Mouse (Mus musculus): ENCODE data around the gene Cyb5d2.
"Not testable (repeated sequence)": the region's sequence is repeated elsewhere in the genome, so short reads cannot be mapped to it uniquely, and the experiment has no call there.

Cyb5d2 gene

DNA sequence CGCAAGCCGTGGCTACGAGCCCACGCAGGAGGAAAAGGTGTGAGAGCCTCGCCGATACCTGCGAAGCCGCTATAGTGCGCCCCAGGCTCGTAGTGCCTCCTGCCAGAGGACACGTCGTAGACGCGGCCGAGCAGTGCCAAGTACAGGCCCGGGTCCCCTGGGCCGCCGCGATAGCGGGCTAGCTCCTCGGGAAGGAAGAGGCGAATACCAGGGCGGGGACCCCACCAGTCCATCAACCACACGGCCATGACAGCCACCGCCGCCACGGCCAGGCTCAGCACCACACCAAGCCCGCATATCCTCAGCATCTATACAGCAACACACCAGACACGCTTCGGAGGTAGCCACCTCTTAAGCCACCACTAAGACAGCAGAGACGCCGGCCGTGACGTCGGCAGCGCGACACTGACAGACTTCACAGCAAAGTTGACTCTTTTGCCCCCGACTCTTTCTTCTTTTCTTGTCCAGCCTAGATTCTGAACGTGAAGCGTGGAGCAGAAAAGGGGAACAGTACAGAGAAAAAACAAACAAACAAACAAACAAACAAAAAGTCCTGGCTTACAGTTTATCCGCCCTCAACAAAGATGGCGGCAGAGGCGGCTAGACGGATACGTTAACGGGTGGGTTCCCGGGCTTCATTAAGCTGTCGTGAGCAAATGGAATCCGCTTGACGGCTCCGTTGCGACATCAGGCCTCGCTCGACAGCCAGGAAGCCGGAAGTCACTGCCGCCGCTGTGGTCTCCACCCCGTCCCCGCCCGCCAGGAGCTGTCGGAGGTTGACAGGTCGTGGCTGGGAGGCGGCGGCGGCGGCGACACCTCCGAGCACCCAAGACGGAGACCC, at the start of gene Cyb5d2, which contains the start of gene Zzef1:
TSS of gene Cyb5d2 (minus strand) at position 688 of the 841 bp plus-strand sequence.
TSS of gene Zzef1 (plus strand) at position 772 of the 841 bp plus-strand sequence.
- DNase-seq, result peak; percentile 98

DNA sequence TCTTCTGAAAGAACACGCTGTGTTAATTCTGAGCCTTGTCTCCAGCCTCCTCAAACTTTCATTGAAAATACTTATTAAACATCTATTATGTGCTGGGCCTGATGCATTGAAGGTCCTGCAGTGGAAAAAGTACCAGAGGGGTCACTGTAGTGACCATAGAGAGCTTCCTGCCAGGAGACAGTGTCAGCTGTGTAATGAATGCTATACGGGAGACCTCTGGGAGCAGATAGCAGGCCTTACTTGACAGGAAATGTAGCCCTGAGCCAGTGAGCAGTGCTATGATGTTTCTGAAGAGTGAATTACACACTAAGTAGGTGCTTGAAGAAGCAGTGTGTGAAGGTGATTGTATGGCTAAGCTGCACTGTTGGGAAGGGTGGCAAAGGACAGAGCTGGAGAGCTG, 49.6 kb upstream of the Cyb5d2 start:
- no peak for DNase-seq

DNA sequence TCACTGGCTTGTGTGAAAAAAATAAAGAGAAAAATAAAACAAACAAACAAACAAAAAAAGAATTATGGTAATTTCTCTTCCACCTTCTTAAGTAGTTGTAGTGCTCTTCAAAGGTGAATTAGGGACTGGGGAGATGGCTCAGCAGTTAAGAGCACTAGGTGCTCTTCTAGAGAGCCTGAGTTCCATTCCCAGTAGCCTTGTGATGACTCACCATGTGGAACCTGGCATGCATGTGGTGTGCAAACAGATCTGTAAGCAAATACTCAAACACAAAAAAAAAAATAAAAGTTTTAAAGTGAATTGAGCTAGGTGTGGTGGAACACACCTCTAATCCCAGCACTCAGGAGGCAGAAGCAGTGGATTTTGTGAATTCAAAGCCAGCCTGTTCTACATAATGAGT, 47.6 kb upstream of the Cyb5d2 start:
- no peak for DNase-seq

DNA sequence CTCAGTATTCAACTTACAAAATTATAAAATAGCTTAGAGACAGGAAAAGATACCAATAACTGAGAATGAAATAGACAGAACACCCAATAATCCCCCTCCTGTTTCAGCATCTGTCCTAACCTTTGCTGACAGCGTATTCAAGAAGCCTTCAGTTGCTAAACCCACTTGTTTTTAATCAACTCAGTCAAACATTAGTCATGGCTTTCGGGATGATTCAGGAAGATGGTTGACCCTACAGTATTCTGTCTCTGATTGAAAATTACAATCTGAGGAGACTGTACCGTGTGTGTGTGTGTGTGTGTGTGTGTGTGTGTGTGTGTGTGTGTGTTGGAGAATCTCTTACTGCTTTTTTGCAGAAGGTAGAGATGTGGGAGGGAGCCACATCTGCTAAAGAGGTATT, 46.8 kb upstream of the Cyb5d2 start:
- DNase-seq, result no peak

- no peak for DNase-seq
Observed at GRCm38 (mm10) chr11:72829869-72830268, 33.9 kb upstream of the Cyb5d2 start.

- no peak for DNase-seq
Observed at GRCm38 (mm10) chr11:72821041-72821440, 25.1 kb upstream of the Cyb5d2 start.

GRCm38 (mm10) chr11:72818067-72818466, 22.1 kb upstream of the Cyb5d2 start:
- DNase-seq, result no peak

- no peak for DNase-seq
Observed at GRCm38 (mm10) chr11:72816859-72817258, 20.9 kb upstream of the Cyb5d2 start.

- no peak for DNase-seq
Observed at GRCm38 (mm10) chr11:72814188-72814587, 18.2 kb upstream of the Cyb5d2 start.

DNA sequence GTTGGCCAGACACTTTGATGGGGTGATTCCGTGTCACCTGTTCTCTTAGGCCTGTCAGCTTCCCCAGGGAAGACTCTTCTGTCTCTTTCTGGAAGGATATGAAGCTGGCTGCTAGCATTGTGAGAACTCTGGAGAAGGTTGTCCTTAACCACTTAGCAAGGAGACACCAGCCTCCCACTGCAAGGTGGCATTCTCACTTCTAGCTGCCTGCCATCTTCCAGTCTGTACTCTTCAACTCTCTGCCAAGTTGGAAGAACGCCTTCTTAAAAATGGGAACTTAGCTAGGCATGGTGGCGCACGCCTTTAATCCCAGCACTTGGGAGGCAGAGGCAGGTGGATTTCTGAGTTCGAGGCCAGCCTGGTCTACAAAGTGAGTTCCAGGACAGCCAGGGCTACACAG, 17.7 kb upstream of the Cyb5d2 start:
- DNase-seq, result no peak

DNA sequence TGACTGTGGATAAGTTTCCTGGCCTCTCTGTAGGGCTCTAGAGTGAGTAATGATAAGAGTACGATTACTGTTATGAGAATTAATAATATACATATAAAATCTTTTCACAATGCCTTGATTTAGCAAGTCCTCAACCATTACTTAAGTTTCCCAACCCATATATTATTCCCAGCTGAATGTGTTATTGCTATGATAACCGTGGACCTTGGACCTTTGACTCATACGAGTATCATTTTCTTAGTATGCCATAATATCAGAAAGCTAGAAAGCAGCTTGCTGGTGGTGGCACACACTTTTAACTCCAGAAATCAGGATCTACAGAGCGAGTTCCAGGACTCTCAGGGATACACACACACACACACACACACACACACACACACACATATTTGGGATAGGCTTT, 12.1 kb upstream of the Cyb5d2 start:
- DNase-seq, result no peak

DNA sequence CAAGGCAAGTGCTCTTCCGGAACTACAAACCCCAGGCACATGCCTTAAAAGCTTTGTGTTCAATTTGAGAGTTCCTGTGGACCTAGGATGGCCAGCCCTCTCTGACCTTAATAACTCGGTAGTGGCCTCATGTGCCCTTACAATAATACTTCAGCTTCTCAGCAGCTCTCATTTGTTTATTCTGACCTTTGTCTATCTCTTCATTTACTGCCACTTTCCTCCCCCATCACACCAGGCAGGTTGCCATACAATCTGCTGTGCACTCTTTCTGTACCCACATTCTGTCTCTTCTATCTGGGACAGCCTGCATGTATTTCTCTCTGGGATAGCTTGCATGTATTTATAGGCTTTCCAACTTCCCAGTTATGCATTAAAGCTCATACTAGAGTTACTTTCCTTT, 10.6 kb upstream of the Cyb5d2 start:
- DNase-seq, result no peak

DNA sequence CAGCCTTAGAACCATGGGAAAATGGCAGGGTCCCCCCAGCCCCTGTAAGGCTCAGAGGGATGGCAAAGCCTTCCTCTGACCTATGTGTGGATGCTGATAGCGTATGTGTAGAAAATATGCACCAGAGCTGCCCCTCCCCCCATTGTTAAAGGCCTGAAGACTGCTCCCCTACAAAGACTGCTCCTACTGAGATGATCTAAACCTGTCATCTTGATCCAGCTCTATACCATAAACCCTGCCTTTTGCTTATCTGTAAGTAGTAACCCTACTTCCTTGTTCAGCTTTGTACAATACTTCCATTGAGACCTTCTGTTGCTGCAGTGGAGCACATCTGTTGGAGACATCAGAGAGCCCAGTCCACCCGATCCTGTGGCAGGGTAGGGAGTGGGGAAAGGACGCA, 9.3 kb upstream of the Cyb5d2 start:
- no peak for DNase-seq

DNA sequence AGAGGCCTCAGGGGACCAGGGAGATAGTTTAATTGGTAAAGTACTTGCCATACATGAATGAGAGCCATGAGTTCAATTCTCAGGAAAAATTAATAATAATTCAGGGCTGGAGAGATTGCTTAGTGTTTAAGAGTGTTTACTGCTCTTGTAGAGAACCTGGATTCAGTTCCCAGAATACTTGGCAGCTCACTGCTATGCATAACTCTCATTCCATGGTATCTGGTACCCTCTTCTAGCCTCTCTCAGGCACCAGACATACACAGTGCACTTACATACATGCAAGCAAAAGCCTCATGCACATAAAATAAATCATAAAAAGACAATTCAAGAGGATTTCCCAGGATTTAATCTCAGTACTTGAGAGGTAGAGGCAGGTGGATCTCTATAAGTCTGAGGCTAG, 8.6 kb upstream of the Cyb5d2 start:
- DNase-seq, result no peak

- DNase-seq, result no peak
Observed at GRCm38 (mm10) chr11:72803038-72803437, 7.1 kb upstream of the Cyb5d2 start.

- no peak for DNase-seq
Observed at GRCm38 (mm10) chr11:72801182-72801581, 5.2 kb upstream of the Cyb5d2 start.

- DNase-seq, result no peak
Observed at GRCm38 (mm10) chr11:72798112-72798511, 2.2 kb upstream of the Cyb5d2 start.

DNA sequence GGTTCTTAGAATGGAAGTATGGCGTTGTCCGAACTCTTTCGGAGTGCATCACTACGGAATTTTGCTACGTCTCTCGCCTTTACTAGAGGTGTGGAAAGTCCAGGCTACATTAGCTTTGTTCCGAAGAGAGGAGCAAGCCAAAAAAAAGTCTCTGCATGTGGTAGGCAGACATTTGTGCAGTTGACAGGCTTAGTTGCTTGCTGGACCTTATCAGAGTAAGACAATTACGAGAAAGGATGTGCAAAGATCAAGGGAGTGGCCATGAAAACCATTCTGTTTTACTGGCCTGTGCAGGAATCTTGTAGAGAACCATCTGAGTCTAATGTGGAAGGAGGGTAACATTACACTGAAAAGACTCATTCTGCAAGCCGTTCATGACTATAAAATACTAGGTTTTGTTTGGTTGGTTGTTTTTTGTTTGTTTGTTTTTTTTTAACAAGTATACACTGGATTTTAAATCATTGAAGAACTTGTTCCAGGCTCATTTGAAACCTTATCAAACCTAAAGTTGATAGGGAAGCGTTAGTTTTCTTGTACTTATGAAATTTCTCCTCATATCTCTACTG, 914 bp upstream of the Cyb5d2 start:
- DNase-seq, result no peak

DNA sequence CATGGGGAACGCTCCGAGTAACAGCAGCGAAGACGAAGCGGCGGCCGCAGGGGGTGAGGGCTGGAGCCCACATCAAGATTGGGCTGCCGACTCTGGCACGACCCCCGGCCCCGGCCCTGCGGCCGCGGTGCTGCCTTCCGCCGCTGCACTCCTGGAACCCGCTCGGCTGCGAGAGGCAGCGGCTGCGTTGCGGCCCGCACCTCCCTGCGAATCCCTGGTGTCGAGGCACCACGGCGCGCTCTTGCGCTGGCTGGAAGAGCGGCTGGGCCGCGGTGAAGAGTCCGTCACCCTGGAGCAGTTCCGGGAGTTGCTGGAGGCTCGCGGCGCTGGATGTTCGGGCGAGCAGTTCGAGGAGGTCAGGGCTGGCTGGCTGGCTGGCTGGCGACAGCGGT, 350 bp upstream of the Cyb5d2 start:
- no peak for DNase-seq

- DNase-seq, result no peak
Observed at GRCm38 (mm10) chr11:72795149-72795454, 840 bp downstream of the Cyb5d2 start.

DNA sequence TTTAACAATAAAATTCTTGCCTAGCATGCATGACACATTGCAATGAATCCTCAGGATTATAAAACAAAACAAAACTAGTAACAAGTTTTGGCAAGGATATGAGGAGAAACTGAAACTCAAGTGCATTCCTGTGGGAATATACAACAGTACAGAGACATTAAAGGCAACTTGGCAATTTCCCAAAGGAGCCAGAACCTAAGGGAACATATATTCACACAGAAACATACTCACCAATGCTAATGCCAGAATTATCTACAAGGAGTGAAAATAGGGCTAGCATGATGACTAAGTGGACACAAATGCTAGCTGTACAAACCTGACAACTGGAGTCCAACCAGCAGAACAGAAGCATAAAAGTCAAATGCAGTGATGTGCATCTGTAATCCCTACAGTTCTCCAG, 3.9 kb downstream of the Cyb5d2 start:
- no peak for DNase-seq

DNA sequence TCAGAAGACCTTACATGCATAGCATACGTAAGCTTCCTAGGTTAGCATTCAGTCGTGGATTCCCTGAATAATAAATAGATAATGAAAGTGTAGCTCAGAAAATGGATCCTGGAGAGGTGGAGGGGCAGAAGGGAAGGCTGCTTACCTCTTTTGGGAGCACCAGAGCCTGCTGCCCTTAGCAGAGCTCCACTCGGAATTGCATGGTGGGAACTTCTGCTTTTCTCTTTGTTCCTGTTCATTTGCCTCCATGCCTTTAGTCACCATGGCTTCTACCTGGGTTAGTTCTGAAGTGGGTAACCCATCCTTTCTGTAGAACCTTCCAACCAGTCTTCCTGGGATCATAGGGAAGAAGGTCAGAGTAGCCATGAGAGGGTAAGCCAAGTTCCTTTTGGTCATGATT, 13.4 kb downstream of the Cyb5d2 start:
- DNase-seq, result no peak

GRCm38 (mm10) chr11:72782103-72782502, 13.8 kb downstream of the Cyb5d2 start:
- no peak for DNase-seq

- DNase-seq, result no peak
Observed at GRCm38 (mm10) chr11:72778957-72779356, 17.0 kb downstream of the Cyb5d2 start.

GRCm38 (mm10) chr11:72772611-72773010, 23.3 kb downstream of the Cyb5d2 start:
- DNase-seq, result not testable (repeated sequence)

Measured in kidney, adult 9 months (tissue).